In genomic region chr3:58862976-58863375, GRCm38 (mm10) we compare ENCODE assay signal across 43 mouse cellular contexts. TPM values are rescaled to one million over a fixed set of nuclear protein-coding genes. Genes with fewer than 3 reads are reported as not detected.
"Had no signal": no experiment of that assay in that cellular context is flagged by ENCODE, and none has a peak within 500 bp of the region (broad histone marks: within the 10 kb centered on the region; RNA-seq: fewer than 3 reads in every experiment).

No protein-coding gene starts in this region.

- H3K27me3 ChIP-seq: heart, embryonic 12.5 days; heart, embryonic 13.5 days; heart, embryonic 15.5 days; hindbrain, embryonic 12.5 days; hindbrain, embryonic 13.5 days; hindbrain, embryonic 15.5 days; intestine, embryonic 15.5 days; kidney, embryonic 15.5 days had no signal

- H3K4me3 ChIP-seq: heart, embryonic 10.5 days; heart, embryonic 12.5 days; heart, embryonic 13.5 days; heart, embryonic 15.5 days; hindbrain, embryonic 10.5 days; hindbrain, embryonic 12.5 days; hindbrain, embryonic 13.5 days; hindbrain, embryonic 15.5 days; intestine, embryonic 15.5 days; kidney, embryonic 15.5 days; layer of hippocampus, adult 2 months; left cerebral cortex, adult 2 months had no signal

- DNase-seq: heart, postnatal 10 days; heart, postnatal 14 days; heart, postnatal 36 days; heart, postnatal 4 days; kidney, adult 18-20 months; kidney, adult 8-10 months; kidney, adult 9 months; kidney, postnatal 10 days; kidney, postnatal 14 days; kidney, postnatal 25 days; kidney, postnatal 36 days; kidney, postnatal 4 days; layer of hippocampus, adult 9-11 months; layer of hippocampus, postnatal 36 days had no signal

- H3K27ac ChIP-seq: heart, embryonic 10.5 days; heart, embryonic 13.5 days; heart, embryonic 15.5 days; hindbrain, embryonic 10.5 days; hindbrain, embryonic 12.5 days; hindbrain, embryonic 13.5 days; hindbrain, embryonic 14.5 days; hindbrain, embryonic 15.5 days; hindbrain, postnatal 0 days; intestine, embryonic 15.5 days; kidney, embryonic 15.5 days; kidney, postnatal 0 days; layer of hippocampus, adult 2 months; left cerebral cortex, adult 2 months had no signal

- H3K4me1 ChIP-seq: heart, embryonic 10.5 days; heart, embryonic 12.5 days; hindbrain, embryonic 10.5 days; hindbrain, embryonic 12.5 days; intestine, embryonic 15.5 days; kidney, embryonic 15.5 days had no signal

- H3K36me3 ChIP-seq: heart, embryonic 10.5 days; heart, embryonic 12.5 days; heart, embryonic 13.5 days; heart, embryonic 15.5 days; hindbrain, embryonic 10.5 days; hindbrain, embryonic 12.5 days; hindbrain, embryonic 13.5 days; hindbrain, embryonic 15.5 days; intestine, embryonic 15.5 days; kidney, embryonic 15.5 days had no signal

- H3K9me3 ChIP-seq: heart, embryonic 10.5 days; heart, embryonic 12.5 days; heart, embryonic 13.5 days; heart, embryonic 15.5 days; hindbrain, embryonic 10.5 days; hindbrain, embryonic 12.5 days; hindbrain, embryonic 13.5 days; hindbrain, embryonic 15.5 days; intestine, embryonic 15.5 days; kidney, embryonic 15.5 days had no signal

- H3K9ac ChIP-seq: heart, embryonic 12.5 days; heart, embryonic 13.5 days; heart, embryonic 15.5 days; hindbrain, embryonic 12.5 days; hindbrain, embryonic 13.5 days; hindbrain, embryonic 14.5 days; hindbrain, embryonic 15.5 days; intestine, embryonic 15.5 days; kidney, embryonic 15.5 days had no signal

- ATAC-seq: hindbrain, embryonic 16.5 days; hindbrain, postnatal 0 days; inflammation-experienced regulatory T-cells, adult 6 months; intestine, embryonic 15.5 days; intestine, embryonic 16.5 days; intestine, postnatal 0 days had no signal

- H3K4me2 ChIP-seq: heart, embryonic 11.5 days; heart, embryonic 12.5 days; heart, embryonic 13.5 days; heart, embryonic 15.5 days; hindbrain, embryonic 12.5 days; hindbrain, embryonic 13.5 days; hindbrain, embryonic 14.5 days; hindbrain, embryonic 15.5 days; intestine, embryonic 15.5 days; kidney, embryonic 15.5 days had no signal

RNA-seq across cellular contexts. Expression of gene Clrn1, which starts 22.2 kb away (rescaled TPM):
- total RNA-seq: heart, postnatal 10 days; heart, postnatal 14 days; heart, postnatal 25 days; heart, postnatal 36 days; heart, postnatal 4 days; hematopoietic stem cell, adult 5-6 weeks had no signal
- polyA plus RNA-seq: heart, embryonic 12.5 days; heart, embryonic 14.5 days; heart, postnatal 0 days; inflammation-experienced regulatory T-cells, adult 6 months; intestine, embryonic 14.5 days; intestine, embryonic 15.5 days; intestine, embryonic 16.5 days; intestine, postnatal 0 days; large intestine, adult 2 months had no signal

RNA-seq across cellular contexts. Expression of gene Mindy4b-ps, which starts 40.9 kb away (rescaled TPM):
- total RNA-seq: hematopoietic stem cell, adult 5-6 weeks; hindbrain, postnatal 0 days had no signal
- polyA plus RNA-seq: heart, embryonic 10.5 days; heart, embryonic 11.5 days; heart, embryonic 12.5 days; hindbrain, embryonic 10.5 days; hindbrain, embryonic 11.5 days; hindbrain, embryonic 12.5 days; hindbrain, embryonic 13.5 days; hindbrain, embryonic 14.5 days; hindbrain, embryonic 15.5 days; inflammation-experienced regulatory T-cells, adult 6 months; intestine, embryonic 14.5 days; intestine, embryonic 15.5 days; intestine, embryonic 16.5 days; intestine, postnatal 0 days; kidney, embryonic 14.5 days; kidney, embryonic 15.5 days; kidney, embryonic 16.5 days; kidney, postnatal 0 days; large intestine, adult 2 months had no signal
